Comparison of ENCODE assay signal across 12 mouse cellular contexts in the genomic region with DNA sequence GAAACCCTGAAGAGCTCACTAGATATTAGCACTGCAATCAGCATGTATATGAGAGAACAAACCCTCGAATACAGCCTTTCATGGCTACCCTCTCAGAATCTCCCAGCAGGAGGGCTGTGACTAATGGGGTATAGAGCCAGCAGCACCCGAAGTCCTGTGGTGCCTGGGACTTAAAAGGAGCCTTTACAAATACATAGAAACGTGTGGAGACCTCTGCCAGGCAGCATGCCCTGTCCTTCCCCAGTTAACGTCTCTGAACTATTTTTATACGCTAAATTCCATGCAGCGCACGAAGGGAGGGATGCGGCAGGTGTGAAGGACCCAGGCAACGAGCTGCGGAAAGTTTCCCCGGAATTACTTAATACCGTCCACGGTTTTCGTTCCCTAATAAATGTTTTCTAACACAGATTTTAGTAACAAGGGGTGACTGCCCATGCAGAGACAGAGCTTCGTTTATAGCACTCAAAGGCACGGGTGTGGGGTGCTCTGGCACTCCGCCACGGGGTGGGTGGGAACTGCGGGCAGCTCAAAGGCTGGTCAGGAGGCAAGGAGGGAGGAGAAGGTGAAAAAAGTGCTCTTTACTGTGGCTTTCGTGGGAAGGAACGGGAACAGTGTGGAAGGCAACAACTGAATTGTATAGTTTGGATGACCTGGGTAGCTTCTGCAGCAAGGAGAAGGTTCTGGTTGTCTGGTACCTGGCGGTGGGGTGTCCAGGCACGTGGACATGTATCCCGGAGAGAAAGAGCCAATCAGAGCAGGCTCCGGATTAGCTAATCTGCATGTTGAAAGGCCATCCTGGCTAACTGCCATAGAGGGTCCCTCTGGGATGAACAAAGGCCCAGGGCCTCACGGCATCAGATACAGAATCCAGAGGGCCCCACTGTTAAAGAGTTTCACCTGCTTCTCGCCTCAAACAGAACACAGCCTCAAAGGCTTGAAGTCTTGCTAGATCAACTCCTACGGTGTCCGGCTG.
DNase-seq lines count a peak whose midpoint lies in the region; ATAC-seq and TF ChIP-seq lines count a peak whose summit lies in the region.
"Had no signal": no experiment of that assay in that cellular context is flagged by ENCODE, and none has a peak within 500 bp of the region (broad histone marks: within the 10 kb centered on the region; RNA-seq: fewer than 3 reads in every experiment).

No protein-coding gene starts in this region.

- no peak for TF ChIP-seq POLR2A in lung, adult 2 months (IDR thresholded peaks at IDR 0.05; ENCODE audit: borderline replicate concordance, extremely low read depth, low read depth, low read length)

- peaks cover 4% of the 10 kb centered on the region; the same call in 1 of the 2 replicates for H3K36me3 ChIP-seq in heart, embryonic 12.5 days
- no peaks in the 10 kb centered on the region for H3K36me3 ChIP-seq in lung, postnatal 0 days (ENCODE audit: insufficient read depth, low read length)
- peaks cover 6% of the 10 kb centered on the region for H3K36me3 ChIP-seq in hindbrain, embryonic 16.5 days (ENCODE audit: control insufficient read depth, insufficient read depth, low read length)
- no peaks in the 10 kb centered on the region for H3K36me3 ChIP-seq in neural tube, embryonic 12.5 days

- no peaks in the 10 kb centered on the region for H3K27me3 ChIP-seq in heart, embryonic 12.5 days (replicated peaks)
- H3K27me3 ChIP-seq in lung, postnatal 0 days (replicated peaks; ENCODE audit: insufficient read depth, low read length): no peaks in the 10 kb centered on the region
- no peaks in the 10 kb centered on the region for H3K27me3 ChIP-seq in hindbrain, embryonic 16.5 days (replicated peaks; ENCODE audit: control insufficient read depth, insufficient read depth, low read length)
- no peaks in the 10 kb centered on the region for H3K27me3 ChIP-seq in neural tube, embryonic 12.5 days (replicated peaks)

- no peak overlapping the region for H3K4me3 ChIP-seq in heart, embryonic 12.5 days
- H3K4me3 ChIP-seq in lung, postnatal 0 days (ENCODE audit: low read depth, low read length): no peak overlapping the region
- no peak overlapping the region for H3K4me3 ChIP-seq in lung, adult 2 months (replicated peaks; ENCODE audit: extremely low read depth, low read depth, low read length)
- no peak overlapping the region for H3K4me3 ChIP-seq in hindbrain, embryonic 16.5 days (ENCODE audit: low read length)
- no peak overlapping the region for H3K4me3 ChIP-seq in neural tube, embryonic 12.5 days

- H3K27ac ChIP-seq in heart, embryonic 12.5 days (ENCODE audit: poor library complexity, severe bottlenecking): no peak overlapping the region
- H3K27ac ChIP-seq in lung, postnatal 0 days (ENCODE audit: low read length): no peak overlapping the region
- H3K27ac ChIP-seq in hindbrain, embryonic 16.5 days (ENCODE audit: low read depth, low read length): peak overlapping the region; percentile 29
- peak overlapping the region; percentile 8; the same call in 1 of the 2 replicates for H3K27ac ChIP-seq in neural tube, embryonic 12.5 days
- H3K27ac ChIP-seq: kidney, postnatal 0 days had no signal

- peaks cover 17% of the 10 kb centered on the region for H3K4me1 ChIP-seq in heart, embryonic 12.5 days (replicated peaks)
- no peaks in the 10 kb centered on the region for H3K4me1 ChIP-seq in lung, postnatal 0 days (ENCODE audit: insufficient read depth, low read depth, low read length)
- H3K4me1 ChIP-seq in lung, adult 2 months (ENCODE audit: control insufficient read depth, insufficient read depth, low read length): no peaks in the 10 kb centered on the region
- H3K4me1 ChIP-seq in hindbrain, embryonic 16.5 days (ENCODE audit: control insufficient read depth, insufficient read depth, low read depth, low read length): peaks cover 11% of the 10 kb centered on the region
- peaks cover 18% of the 10 kb centered on the region for H3K4me1 ChIP-seq in neural tube, embryonic 12.5 days

- intact Hi-C loops in heart, postnatal 10 days (cut with DNase I): loop anchor here (5.0 kb wide), 1 partner anchor 128 kb away; no protein-coding TSS in a partner anchor

- no peak for DNase-seq in heart, postnatal 10 days
- no peak for DNase-seq in lung, postnatal 0 days (ENCODE audit: low spot score)
- DNase-seq in lung, adult 2 months: no peak
- DNase-seq in gastrocnemius, adult 18-20 months (ENCODE audit: low spot score): no peak
- no peak for DNase-seq in layer of hippocampus, adult 8-10 months (ENCODE audit: low spot score in 2 of 2)
- DNase-seq: heart, adult 11 months; liver, postnatal 0 days; thymus, postnatal 14 days had no signal

- H3K9ac ChIP-seq in heart, embryonic 12.5 days: no peak overlapping the region
- H3K9ac ChIP-seq in lung, postnatal 0 days (replicated peaks; ENCODE audit: low read depth): 0 out of 2 replicates have a peak overlapping the region, but pooled peaks have one; percentile 8
- H3K9ac ChIP-seq in hindbrain, embryonic 16.5 days (ENCODE audit: low read depth, low read length): no peak overlapping the region
- no peak overlapping the region for H3K9ac ChIP-seq in neural tube, embryonic 12.5 days
- H3K9ac ChIP-seq: liver, postnatal 0 days had no signal

- 58% methylated on average over 29 of the region's 29 CpGs for WGBS in heart, embryonic 12.5 days
- WGBS in lung, postnatal 0 days: 75% methylated on average over 29 of the region's 29 CpGs
- 78% methylated on average over 29 of the region's 29 CpGs for WGBS in lung, adult 2 months
- 39% methylated on average over 29 of the region's 29 CpGs for WGBS in hindbrain, embryonic 16.5 days
- WGBS in neural tube, embryonic 12.5 days: 58% methylated on average over 29 of the region's 29 CpGs

- no peak for ATAC-seq in heart, embryonic 12.5 days (ENCODE audit: insufficient number of reproducible peaks, low FRiP score)
- no peak for ATAC-seq in lung, postnatal 0 days
- ATAC-seq in hindbrain, embryonic 16.5 days: peak; percentile 60
- ATAC-seq in neural tube, embryonic 12.5 days (ENCODE audit: low FRiP score, low read depth): peak; percentile 71
- ATAC-seq: liver, postnatal 0 days had no signal

- no peak for TF ChIP-seq CTCF in lung, postnatal 0 days (IDR thresholded peaks at IDR 0.05)
- TF ChIP-seq CTCF in lung, adult 2 months (IDR thresholded peaks at IDR 0.05; ENCODE audit: insufficient read depth, low read length): no peak

- peak overlapping the region; percentile 25; the same call in 1 of the 2 replicates for H3K4me2 ChIP-seq in heart, embryonic 12.5 days
- no peak overlapping the region for H3K4me2 ChIP-seq in lung, postnatal 0 days (replicated peaks; ENCODE audit: low read depth, low read length)
- peak overlapping the region; percentile 31 for H3K4me2 ChIP-seq in hindbrain, embryonic 16.5 days (ENCODE audit: low read length)
- peak overlapping the region; percentile 36; the same call in 1 of the 2 replicates for H3K4me2 ChIP-seq in neural tube, embryonic 12.5 days (replicated peaks)

- no peaks in the 10 kb centered on the region for H3K9me3 ChIP-seq in heart, embryonic 12.5 days (replicated peaks)
- H3K9me3 ChIP-seq in lung, postnatal 0 days (ENCODE audit: low read length): no peaks in the 10 kb centered on the region
- H3K9me3 ChIP-seq in hindbrain, embryonic 16.5 days (ENCODE audit: control insufficient read depth, low read length): no peaks in the 10 kb centered on the region
- H3K9me3 ChIP-seq in neural tube, embryonic 12.5 days: no peaks in the 10 kb centered on the region

- TF ChIP-seq EP300 in lung, postnatal 0 days (IDR thresholded peaks at IDR 0.05): no peak

Comparison
In these comparisons a context has a peak if more than half of its experiments do, and no peak if none do; other contexts are left out.
1. ATAC-seq: peak in hindbrain, embryonic 16.5 days (single experiment) and neural tube, embryonic 12.5 days (single experiment); none in heart, embryonic 12.5 days (single experiment) and lung, postnatal 0 days (single experiment).
2. H3K27ac ChIP-seq: peak in hindbrain, embryonic 16.5 days (single experiment) and neural tube, embryonic 12.5 days (single experiment); none in heart, embryonic 12.5 days (single experiment) and lung, postnatal 0 days (single experiment).